Mouse (Mus musculus) ES-Bruce4 (cell line): Measurements from ENCODE around the gene Med13l.

ENCODE experiments used
- CTCF ChIP-seq: IDR thresholded peaks from one replicate; pipeline ENCODE4 v1.8.1; 2011; ENCODE audit warnings: low read depth, low read length
- EP300 ChIP-seq: IDR thresholded peaks from 2 replicates; pipeline ENCODE4 v1.6.1; 2011; ENCODE audit warnings: low read depth, low read length; ENCODE audit not compliant: insufficient read depth
- POLR2A ChIP-seq: IDR thresholded peaks from one replicate; pipeline ENCODE4 v1.8.1; 2011; ENCODE audit warnings: low read length; ENCODE audit not compliant: insufficient read depth

GRCm38 (mm10) chr5:118595901-118596300 is 35.4 kb downstream of the Med13l start:
- TF ChIP-seq CTCF (no peak), POLR2A (no peak), EP300 (no peak)
